Mouse (Mus musculus): Measurements from ENCODE around the gene Xirp1. TPM values are rescaled to one million over a fixed set of nuclear protein-coding genes. Genes with fewer than 3 reads are reported as not detected.
A peak's percentile ranks its signal among the peaks of the same experiment; 100 is the strongest.
"Not testable (repeated sequence)": the region's sequence is repeated elsewhere in the genome, so short reads cannot be mapped to it uniquely, and the experiment has no call there.

The Xirp1 gene
- polyA plus RNA-seq, 1 experiment from 2014 or later = 1.6 TPM

DNA sequence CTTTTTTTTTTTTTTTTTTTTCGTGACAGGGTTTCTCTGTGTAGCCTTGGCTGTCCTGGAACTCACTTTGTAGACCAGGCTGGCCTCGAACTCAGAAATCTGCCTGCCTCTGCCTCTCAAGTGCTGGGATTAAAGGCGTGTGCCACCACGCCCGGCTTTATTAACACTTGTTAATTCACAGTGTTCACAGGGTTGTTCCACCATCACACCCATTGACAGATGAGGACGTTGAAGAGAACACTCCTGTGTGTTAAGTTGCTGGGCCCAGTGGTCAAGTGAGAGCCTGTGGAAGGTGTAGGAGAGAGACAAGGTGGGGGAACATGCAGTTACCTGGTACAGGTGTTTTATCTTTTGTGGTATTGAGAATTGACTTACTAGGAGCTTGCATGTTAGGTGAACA is 11.2 kb downstream of the Xirp1 start:
- not testable (repeated sequence) for ATAC-seq (ENCODE audit: low read depth)

DNA sequence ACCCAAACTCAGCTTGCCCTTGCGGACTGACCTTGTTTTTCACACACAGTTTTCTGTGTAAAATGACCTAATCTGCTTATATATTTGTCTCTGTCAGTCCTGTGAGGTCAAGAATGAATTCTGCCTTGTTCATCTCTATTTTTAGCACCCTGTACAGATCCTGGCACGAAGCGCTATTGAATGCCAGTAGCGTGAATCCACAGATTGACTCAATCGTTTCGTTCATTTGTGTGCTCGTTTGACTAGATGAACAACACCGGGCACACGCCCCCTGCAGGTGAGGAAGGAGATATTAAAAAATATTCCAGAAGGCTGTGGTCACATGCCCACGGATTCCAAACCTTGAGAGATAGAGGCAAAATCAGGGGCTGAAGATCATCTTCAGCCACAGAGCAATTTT is 11.9 kb downstream of the Xirp1 start:
- WGBS = under 1% methylated on average over 10 of the region's 10 CpGs
- ATAC-seq (ENCODE audit: low read depth) = peak; percentile 66
- no peaks in the 10 kb centered on the region for H3K27me3 ChIP-seq (ENCODE audit: control insufficient read depth, insufficient read depth, low read depth, low read length)
- H3K4me1 ChIP-seq (replicated peaks; ENCODE audit: control insufficient read depth, insufficient read depth, low read length) = peaks cover 10% of the 10 kb centered on the region
- H3K9me3 ChIP-seq (ENCODE audit: control insufficient read depth, low read length) = no peaks in the 10 kb centered on the region
- no peaks in the 10 kb centered on the region for H3K36me3 ChIP-seq (ENCODE audit: control insufficient read depth, insufficient read depth, low read length)
- peak overlapping the region; percentile 77 for H3K4me2 ChIP-seq (ENCODE audit: low read depth, low read length)
- H3K9ac ChIP-seq (ENCODE audit: low read length) = no peak overlapping the region
- peak overlapping the region; percentile 66 for H3K27ac ChIP-seq (ENCODE audit: low read length)
- H3K4me3 ChIP-seq (ENCODE audit: low read length) = peak overlapping the region; percentile 44

More for the DNA sequence above, 11.2 kb downstream of the Xirp1 start:
- H3K4me1 ChIP-seq (replicated peaks; ENCODE audit: control insufficient read depth, insufficient read depth, low read length); H3K27ac ChIP-seq (ENCODE audit: low read length); H3K4me3 ChIP-seq (ENCODE audit: low read length); H3K4me2 ChIP-seq (ENCODE audit: low read depth, low read length); H3K9me3 ChIP-seq (ENCODE audit: control insufficient read depth, low read length); H3K36me3 ChIP-seq (ENCODE audit: control insufficient read depth, insufficient read depth, low read length); H3K9ac ChIP-seq (ENCODE audit: low read length); H3K27me3 ChIP-seq (ENCODE audit: control insufficient read depth, insufficient read depth, low read depth, low read length): not testable (repeated sequence)
- WGBS = 69% methylated on average over 6 of the region's 6 CpGs

DNA sequence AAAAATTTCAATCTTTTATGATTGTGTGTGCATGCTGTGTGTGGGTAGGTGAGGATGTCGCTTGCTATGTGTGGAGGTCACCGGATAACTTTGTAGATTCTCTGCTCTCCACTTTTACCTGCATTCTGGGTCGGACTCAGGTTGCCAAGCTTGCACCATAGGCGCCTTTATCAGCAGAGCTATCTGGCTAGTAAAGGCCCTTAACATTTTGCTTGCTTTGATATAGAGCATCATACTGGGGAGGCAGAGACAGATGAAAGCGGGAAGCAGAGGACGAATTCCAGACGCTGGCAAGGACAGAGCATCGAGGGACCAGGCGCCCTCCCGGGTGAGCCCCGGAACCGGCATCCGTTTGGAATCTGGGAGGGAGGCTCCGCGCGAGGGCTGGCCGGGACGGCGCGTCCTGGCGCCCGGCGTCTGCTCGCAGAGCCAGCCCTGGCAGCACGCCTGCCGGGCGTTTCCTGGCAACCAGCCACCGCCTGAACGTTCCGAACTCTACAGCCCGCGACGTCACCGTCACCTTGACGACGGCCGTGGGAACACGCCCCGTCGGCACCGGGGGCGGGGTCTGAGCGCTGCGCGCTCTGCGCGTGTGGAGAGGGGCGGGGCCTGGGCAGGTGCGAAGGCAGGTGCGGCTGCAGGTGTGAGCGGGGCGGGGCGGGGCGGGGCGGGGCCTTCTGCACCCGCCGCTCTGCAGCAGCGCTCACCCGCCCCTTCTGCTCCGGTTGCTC is 12.5 kb downstream of the Xirp1 start:
- H3K9me3 ChIP-seq (ENCODE audit: control insufficient read depth, low read length) = no peaks in the 10 kb centered on the region
- 1% methylated on average over 55 of the region's 60 CpGs for WGBS
- peak; percentile 95 for ATAC-seq (ENCODE audit: low read depth)
- H3K4me1 ChIP-seq (replicated peaks; ENCODE audit: control insufficient read depth, insufficient read depth, low read length) = peaks cover 12% of the 10 kb centered on the region
- peak overlapping the region; percentile 54 for H3K9ac ChIP-seq (ENCODE audit: low read length)
- no peaks in the 10 kb centered on the region for H3K36me3 ChIP-seq (ENCODE audit: control insufficient read depth, insufficient read depth, low read length)
- H3K4me2 ChIP-seq (ENCODE audit: low read depth, low read length) = peak overlapping the region; percentile 77
- H3K4me3 ChIP-seq (ENCODE audit: low read length) = peak overlapping the region; percentile 44
- no peaks in the 10 kb centered on the region for H3K27me3 ChIP-seq (ENCODE audit: control insufficient read depth, insufficient read depth, low read depth, low read length)
- H3K27ac ChIP-seq (ENCODE audit: low read length) = peak overlapping the region; percentile 94

DNA sequence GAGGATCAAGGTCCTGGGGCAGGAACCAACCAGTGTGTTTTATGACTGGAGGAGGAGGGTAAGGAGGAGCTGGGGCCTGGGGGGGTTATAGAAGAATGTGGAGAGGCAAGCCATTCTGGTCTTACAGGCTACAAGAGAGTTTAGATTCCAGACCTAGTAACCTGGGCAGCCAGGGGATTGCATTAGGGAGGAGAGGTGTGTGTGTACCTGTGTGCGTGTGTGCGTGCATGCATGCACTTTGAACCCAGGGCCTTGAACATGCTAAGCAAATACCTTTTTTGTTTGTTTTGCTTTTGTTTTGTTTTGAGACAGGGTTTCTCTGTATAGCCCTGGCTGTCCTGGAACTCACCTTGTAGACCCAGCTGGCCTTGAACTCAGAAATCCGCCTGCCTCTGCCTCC is 13.5 kb downstream of the Xirp1 start:
- Histone ChIP-seq H3K4me1 (replicated peaks; ENCODE audit: control insufficient read depth, insufficient read depth, low read length) (peaks cover 13% of the 10 kb centered on the region), H3K4me2 (ENCODE audit: low read depth, low read length) (no peak overlapping the region), H3K27me3 (ENCODE audit: control insufficient read depth, insufficient read depth, low read depth, low read length) (no peaks in the 10 kb centered on the region), H3K36me3 (ENCODE audit: control insufficient read depth, insufficient read depth, low read length) (no peaks in the 10 kb centered on the region), H3K9me3 (ENCODE audit: control insufficient read depth, low read length) (no peaks in the 10 kb centered on the region), H3K4me3 (ENCODE audit: low read length) (no peak overlapping the region), H3K27ac (ENCODE audit: low read length) (no peak overlapping the region), H3K9ac (ENCODE audit: low read length) (no peak overlapping the region)
- WGBS = 88% methylated on average over 3 of the region's 3 CpGs
- ATAC-seq (ENCODE audit: low read depth) = no peak

DNA sequence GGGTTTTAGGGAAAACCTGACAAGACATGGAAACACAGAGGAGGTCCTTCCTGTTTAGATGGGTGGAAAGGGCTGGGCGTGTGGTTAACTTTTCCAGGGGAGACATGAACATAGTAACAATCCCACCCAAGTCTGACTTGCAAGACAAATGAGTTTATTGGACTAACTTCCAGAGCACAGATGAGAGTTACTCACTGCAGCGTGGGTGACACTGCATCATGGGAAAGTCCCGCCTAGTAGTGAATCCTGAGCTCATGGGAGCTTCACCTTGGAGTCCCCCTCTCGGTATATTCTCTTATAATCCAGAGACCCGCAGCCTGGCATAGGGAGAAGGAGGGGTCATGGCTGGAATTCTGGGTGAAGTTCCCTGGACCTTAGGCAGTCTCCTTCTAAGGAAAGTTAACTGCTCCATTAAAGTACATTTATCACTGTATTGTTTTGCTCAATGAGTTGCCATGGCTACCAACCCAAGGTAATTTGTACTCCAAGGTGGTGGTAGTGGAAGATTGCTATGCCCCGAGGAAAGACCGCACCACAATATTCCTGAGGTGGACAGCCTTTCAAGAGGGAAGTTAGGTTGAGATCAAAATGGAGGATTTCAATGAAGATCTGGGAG is 14.1 kb downstream of the Xirp1 start:
- Histone ChIP-seq H3K9me3 (ENCODE audit: control insufficient read depth, low read length) (no peaks in the 10 kb centered on the region), H3K27me3 (ENCODE audit: control insufficient read depth, insufficient read depth, low read depth, low read length) (no peaks in the 10 kb centered on the region), H3K9ac (ENCODE audit: low read length) (no peak overlapping the region), H3K4me3 (ENCODE audit: low read length) (no peak overlapping the region), H3K36me3 (ENCODE audit: control insufficient read depth, insufficient read depth, low read length) (no peaks in the 10 kb centered on the region), H3K4me2 (ENCODE audit: low read depth, low read length) (no peak overlapping the region), H3K4me1 (replicated peaks; ENCODE audit: control insufficient read depth, insufficient read depth, low read length) (peaks cover 13% of the 10 kb centered on the region), H3K27ac (ENCODE audit: low read length) (no peak overlapping the region)
- ATAC-seq (ENCODE audit: low read depth) = no peak
- 75% methylated on average over 7 of the region's 7 CpGs for WGBS

DNA sequence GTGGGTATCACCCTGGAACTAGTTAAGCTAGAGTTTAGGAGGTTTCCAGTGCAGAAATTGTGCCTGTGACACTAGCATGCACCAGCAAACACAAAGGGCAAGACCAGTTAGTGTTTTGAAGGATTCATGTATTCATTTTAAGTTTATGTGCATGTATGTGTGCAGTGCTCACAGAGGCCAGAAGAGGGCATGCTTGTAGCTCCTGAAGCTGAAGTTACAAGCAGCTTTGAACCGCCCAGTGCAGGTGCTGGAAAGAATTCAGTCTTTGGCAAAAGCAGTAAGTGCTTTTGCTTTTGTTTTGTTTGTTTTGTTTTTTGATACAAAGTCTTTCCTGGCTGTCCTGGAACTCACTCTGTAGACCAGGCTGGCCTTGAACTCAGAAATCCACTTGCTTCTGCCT is 15.6 kb downstream of the Xirp1 start:
- 75% methylated on average over 1 of the region's 1 CpGs for WGBS
- no peak for ATAC-seq (ENCODE audit: low read depth)
- H3K4me3 ChIP-seq (ENCODE audit: low read length) = no peak overlapping the region

DNA sequence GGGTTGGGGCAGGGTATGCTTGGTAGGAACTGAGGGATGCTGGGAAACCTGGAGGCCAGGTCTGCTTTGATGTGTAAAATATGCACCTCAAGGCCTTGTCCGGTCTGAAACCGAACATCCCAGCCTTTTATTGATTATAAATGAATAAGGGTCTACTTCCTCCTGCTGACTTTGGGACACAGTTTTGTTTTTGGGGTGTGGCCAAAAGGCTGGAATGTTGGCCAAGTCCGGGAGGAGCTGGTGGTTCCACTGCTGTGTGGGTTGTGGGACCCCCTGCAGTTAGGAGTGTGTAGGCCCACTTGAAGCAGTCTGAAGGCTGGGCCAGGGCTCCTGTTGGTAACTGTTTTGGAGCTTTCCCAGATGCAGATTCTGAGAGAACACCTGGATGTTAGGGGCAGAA is 17.5 kb downstream of the Xirp1 start:
- no peak for ATAC-seq (ENCODE audit: low read depth)

More for the DNA sequence above, 15.6 kb downstream of the Xirp1 start:
- H3K9me3 ChIP-seq (ENCODE audit: control insufficient read depth, low read length) = no peaks in the 10 kb centered on the region
- no peak overlapping the region for H3K27ac ChIP-seq (ENCODE audit: low read length)
- H3K4me2 ChIP-seq (ENCODE audit: low read depth, low read length) = no peak overlapping the region
- no peaks in the 10 kb centered on the region for H3K36me3 ChIP-seq (ENCODE audit: control insufficient read depth, insufficient read depth, low read length)
- H3K4me1 ChIP-seq (replicated peaks; ENCODE audit: control insufficient read depth, insufficient read depth, low read length) = peaks cover 13% of the 10 kb centered on the region
- H3K9ac ChIP-seq (ENCODE audit: low read length) = no peak overlapping the region
- no peaks in the 10 kb centered on the region for H3K27me3 ChIP-seq (ENCODE audit: control insufficient read depth, insufficient read depth, low read depth, low read length)

DNA sequence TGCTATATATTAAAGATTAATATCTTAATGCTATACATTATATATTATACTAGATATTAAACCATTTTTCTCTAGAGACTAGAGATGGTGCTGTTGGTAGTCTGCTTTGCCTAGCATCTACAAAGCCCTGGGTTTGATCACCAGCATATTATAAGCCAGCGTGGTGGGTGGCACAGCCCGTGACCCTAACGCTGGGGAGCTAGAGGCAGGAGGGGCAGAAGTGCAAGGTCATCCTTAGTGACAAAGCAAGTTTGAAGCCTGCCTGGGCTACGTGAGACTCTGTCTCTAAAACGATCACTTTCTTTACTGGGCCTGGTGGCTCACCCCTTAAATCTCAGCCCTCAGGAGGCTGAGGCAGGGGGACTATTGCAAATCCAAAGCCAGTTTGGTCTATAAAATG is 20.5 kb downstream of the Xirp1 start:
- Histone ChIP-seq H3K9ac (ENCODE audit: low read length) (no peak overlapping the region), H3K27me3 (ENCODE audit: control insufficient read depth, insufficient read depth, low read depth, low read length) (no peaks in the 10 kb centered on the region), H3K36me3 (ENCODE audit: control insufficient read depth, insufficient read depth, low read length) (no peaks in the 10 kb centered on the region), H3K4me2 (ENCODE audit: low read depth, low read length) (no peak overlapping the region), H3K9me3 (ENCODE audit: control insufficient read depth, low read length) (no peaks in the 10 kb centered on the region), H3K27ac (ENCODE audit: low read length) (no peak overlapping the region), H3K4me3 (ENCODE audit: low read length) (no peak overlapping the region), H3K4me1 (replicated peaks; ENCODE audit: control insufficient read depth, insufficient read depth, low read length) (peaks cover 20% of the 10 kb centered on the region)
- ATAC-seq (ENCODE audit: low read depth) = no peak
- WGBS = 81% methylated on average over 5 of the region's 5 CpGs

More for the DNA sequence above, 17.5 kb downstream of the Xirp1 start:
- H3K36me3 ChIP-seq (ENCODE audit: control insufficient read depth, insufficient read depth, low read length) = no peaks in the 10 kb centered on the region
- H3K27ac ChIP-seq (ENCODE audit: low read length) = no peak overlapping the region
- no peak overlapping the region for H3K4me3 ChIP-seq (ENCODE audit: low read length)
- no peak overlapping the region for H3K4me2 ChIP-seq (ENCODE audit: low read depth, low read length)
- H3K4me1 ChIP-seq (replicated peaks; ENCODE audit: control insufficient read depth, insufficient read depth, low read length) = peaks cover 23% of the 10 kb centered on the region
- WGBS = 50% methylated on average over 3 of the region's 3 CpGs
- H3K9me3 ChIP-seq (ENCODE audit: control insufficient read depth, low read length) = no peaks in the 10 kb centered on the region
- no peaks in the 10 kb centered on the region for H3K27me3 ChIP-seq (ENCODE audit: control insufficient read depth, insufficient read depth, low read depth, low read length)
- no peak overlapping the region for H3K9ac ChIP-seq (ENCODE audit: low read length)

DNA sequence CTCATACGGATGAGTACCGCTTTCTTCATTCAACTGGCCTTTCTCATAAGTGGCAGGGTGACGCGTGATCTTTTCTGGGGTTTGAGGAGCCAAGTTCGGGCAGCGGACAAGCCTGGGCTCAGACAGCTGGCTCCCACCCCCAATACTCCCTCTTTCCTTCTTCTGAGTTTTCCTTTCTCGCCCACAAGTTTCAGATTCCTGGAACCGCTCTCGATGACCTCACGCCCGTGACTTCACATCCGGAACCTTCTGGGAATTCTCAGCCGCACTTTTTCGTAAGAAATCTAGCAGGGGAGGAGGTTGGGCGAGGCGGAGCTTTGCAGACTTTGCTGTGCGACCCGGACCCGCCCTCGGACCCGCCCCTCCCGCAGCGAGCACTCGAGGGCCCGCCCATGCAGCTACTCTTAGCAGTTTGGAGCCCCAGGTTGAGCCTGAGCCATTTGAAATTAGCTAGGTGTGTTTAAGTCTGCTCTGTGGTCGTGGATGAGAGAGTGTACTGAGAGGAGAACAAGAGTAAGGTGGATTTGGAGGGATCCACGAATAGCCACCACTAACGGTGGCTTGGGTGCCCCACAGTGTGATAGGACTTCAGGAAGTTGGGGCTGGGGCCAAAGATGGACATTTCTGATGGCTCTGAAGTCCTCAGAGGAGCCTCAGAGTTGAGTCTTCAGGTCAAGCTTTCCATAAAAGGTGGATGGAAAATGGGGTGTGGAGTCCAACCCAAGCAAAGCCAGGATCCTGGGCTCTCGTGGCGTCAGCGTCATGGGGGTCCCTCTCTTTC is 21.3 kb downstream of the Xirp1 start:
- 8% methylated on average over 31 of the region's 31 CpGs for WGBS
- Histone ChIP-seq H3K4me3 (ENCODE audit: low read length) (peak overlapping the region; percentile 50), H3K4me1 (replicated peaks; ENCODE audit: control insufficient read depth, insufficient read depth, low read length) (peaks cover 20% of the 10 kb centered on the region), H3K9me3 (ENCODE audit: control insufficient read depth, low read length) (no peaks in the 10 kb centered on the region), H3K27ac (ENCODE audit: low read length) (peak overlapping the region; percentile 93), H3K4me2 (ENCODE audit: low read depth, low read length) (peak overlapping the region; percentile 71), H3K9ac (ENCODE audit: low read length) (peak overlapping the region; percentile 69), H3K36me3 (ENCODE audit: control insufficient read depth, insufficient read depth, low read length) (no peaks in the 10 kb centered on the region), H3K27me3 (ENCODE audit: control insufficient read depth, insufficient read depth, low read depth, low read length) (no peaks in the 10 kb centered on the region)
- peak; percentile 92 for ATAC-seq (ENCODE audit: low read depth)
